Mouse (Mus musculus) lung, postnatal 14 days (tissue): Measurements from ENCODE around the gene Fgd2.
"Not testable (repeated sequence)": the region's sequence is repeated elsewhere in the genome, so short reads cannot be mapped to it uniquely, and the experiment has no call there.

Source experiments
- DNase-seq: peaks from one replicate; pipeline ENCODE4 v3.0.0; 2021

Gene Fgd2

DNA sequence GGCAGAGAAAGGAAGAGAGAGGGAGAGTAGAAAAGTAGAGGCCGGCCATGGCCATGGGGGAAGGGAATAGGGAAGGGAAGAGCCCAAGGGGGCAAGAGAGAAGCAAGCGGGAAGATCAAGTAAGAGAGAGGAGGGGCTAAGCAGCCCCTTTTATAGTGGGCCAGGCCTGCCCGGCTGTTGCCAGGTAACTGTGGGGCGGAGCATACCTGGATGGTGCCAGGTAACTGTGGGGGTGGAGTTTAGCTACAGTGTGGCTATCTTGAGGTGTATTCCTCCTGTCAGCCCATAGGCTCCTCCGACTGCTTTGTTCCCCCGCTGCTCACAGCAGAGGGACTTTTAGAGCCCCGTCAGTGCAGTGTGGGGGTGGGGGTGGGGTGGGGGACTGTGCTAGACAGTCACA lies 8.0 kb downstream of the Fgd2 start:
- peak; percentile 45 for DNase-seq

DNA sequence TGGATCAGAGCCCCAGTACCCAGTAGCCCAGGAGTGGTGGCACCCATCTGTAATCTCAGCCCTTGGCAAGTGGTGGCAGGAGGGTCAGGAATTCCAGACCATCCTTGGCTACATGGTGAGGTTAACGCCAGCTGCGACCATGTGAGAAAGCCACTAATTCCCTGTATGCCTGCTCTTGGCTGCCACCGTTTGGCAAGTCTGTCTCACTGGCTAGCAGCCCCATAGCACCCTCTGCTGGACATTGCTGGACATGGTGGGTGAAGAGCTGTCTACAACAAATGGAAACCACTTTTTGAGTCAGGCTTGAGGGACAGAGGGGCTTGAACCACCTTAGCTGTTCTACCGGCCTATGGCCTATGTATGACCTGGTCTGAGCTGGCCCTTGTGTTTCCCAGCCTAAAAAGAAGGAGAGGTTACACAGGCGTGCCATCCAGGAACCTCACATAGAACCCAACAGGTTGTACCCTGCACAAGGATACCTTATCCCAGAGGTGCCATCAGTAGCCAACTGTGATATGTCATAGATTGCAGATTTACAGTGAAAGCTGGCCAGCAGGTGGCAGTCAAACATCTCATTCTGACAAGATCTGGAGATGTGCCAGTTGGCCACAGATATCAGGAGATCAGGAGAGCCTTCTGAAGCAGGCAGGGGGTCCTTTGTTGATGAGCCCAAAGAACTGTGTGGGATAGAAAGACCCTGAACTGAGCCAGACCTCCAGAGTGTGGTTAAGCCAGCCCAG lies 10.4 kb downstream of the Fgd2 start:
- DNase-seq, result peak; percentile 97

DNA sequence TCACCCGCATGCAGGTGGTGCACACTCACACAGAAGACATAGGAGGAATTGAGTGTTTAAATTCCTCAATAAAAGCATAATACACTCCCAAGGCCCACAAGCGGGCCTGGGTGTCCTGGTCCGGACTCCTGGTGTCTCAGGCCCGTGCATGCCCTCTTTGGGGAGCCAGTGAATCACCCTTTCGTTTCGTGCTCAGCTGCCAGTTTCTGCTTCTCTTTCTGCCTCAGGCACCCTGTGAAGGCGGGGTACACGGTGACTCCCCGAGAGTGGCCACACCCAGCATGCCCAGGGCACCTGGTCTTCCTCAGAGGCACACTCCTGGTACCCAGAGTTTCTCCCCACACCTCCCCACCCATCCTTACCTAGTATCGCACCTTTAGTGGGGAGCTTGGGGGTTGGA lies 15.2 kb downstream of the Fgd2 start:
- DNase-seq, result no peak

DNA sequence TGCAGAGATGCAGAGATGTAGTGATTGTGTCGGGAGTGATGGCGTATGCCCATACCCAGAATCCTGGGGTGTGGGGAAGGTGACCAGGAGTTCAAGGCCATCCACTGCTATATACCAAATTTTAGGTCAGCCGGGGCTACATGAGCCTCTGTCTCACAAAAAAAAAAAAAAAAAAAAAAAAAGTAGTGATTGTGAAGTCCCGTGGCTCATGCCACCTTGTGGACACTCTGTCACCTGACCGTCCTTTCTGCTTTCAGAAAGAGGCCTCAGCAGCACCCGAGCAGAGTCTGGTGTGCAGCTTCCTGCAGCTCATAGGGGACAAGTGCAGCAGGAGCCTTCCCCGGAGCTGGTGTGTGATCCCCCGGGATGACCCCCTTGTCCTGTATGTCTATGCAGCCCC lies 17.3 kb downstream of the Fgd2 start:
- DNase-seq, result no peak

DNA sequence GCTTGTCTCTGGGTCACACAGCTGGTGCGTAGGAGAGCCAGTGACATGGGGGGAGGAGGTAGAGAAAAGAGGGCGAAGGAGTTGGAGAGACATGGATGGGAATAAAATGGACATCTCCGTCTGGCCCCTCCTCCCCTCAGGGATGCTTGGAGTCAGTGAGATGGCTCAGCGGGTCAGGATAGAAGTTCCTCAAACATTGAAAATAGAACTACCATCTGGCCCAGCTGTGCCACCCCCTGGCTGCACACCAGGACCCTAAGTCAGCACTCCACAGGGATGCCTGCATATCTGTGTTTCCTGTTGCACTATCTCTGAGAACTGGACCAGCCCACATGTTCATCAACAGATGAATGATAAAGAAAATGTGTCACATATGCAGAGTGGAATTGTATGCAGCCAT lies 19.5 kb downstream of the Fgd2 start:
- no peak for DNase-seq

DNA sequence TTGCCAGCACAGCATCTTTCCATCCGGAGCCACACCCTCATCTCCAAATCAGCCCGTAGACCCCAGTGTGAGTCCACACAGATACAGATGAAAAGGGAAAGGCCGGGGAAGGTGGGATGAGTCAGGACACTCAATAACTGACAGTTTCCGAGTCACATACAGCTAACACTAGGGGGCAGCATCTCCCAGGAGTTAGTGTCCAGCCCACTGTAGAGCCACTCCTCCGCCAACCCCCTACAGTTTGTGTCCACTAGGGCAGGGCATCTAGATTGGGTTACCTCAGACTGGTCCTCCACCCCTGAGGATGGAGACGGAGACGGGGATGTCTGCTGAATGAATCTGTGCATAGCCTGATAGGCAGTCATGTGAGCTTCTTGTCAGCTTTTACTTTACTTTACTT lies 20.8 kb downstream of the Fgd2 start:
- DNase-seq, result peak; percentile 86

DNA sequence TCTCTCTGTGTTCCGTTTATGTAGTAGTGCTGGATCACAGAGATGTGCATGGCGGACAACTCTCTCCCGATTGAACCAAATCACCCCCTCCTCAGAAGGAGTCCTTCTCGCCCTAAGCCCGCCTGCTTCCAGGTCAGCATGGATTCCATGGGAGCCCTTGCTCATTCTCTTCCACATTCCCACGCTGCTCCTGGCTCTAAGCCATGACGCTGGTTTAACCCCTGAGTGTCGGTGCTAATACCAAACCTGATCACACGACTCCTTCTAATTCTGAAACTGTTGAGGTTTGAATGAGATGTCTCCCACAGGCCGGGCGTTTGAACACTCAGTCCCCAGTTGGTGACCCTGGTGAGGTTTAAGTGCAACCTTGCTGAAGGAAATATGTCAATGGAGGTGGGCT lies 21.7 kb downstream of the Fgd2 start:
- DNase-seq, result no peak

DNA sequence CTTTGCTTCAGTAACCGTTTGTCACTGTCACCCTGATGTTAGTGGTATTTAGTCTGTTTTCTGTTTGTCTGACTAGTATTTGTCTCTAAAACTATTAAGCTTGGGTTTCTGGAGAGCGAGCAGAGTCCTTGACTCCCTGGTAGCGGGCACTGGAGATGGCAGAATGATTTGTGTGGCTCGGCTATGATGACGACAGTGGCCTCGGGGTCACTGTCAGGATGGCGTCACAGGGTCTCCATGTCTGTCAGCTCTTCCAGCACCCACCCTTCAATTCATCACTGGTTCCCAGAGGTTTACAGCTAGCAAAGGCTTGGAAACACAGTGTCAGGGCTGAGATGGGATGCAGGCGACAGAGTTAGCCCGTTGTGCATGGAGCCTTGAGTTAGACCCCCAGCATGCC lies 23.2 kb downstream of the Fgd2 start:
- no peak for DNase-seq

DNA sequence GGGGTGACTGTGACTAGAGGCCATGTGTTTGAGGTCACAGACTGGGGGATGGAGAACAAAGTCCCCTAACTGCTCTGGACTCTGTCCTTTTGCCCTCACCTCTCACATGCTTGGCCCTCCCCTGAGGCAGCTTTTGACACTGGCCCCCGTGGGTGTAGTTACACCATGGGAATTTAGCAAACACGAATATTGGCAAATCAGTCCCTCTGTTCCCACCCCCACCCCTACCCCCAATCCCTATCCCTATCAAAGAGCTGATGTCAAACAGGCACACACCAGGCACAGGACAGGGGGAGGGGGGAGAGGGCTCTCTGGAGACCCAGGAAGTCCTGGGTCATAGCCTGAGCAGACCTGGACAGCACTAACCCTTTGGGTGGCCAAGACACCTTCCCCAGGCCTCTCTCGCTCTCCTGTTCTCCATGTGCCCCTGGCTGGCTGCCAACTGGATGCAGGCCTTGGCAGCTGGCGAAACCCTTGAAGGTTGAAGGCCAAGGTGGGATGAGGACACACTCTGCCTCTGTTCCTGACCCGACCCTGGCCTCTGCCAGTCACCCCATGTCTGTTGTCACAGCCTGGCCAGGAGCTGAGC lies 24.2 kb downstream of the Fgd2 start:
- peak; percentile 59 for DNase-seq

DNA sequence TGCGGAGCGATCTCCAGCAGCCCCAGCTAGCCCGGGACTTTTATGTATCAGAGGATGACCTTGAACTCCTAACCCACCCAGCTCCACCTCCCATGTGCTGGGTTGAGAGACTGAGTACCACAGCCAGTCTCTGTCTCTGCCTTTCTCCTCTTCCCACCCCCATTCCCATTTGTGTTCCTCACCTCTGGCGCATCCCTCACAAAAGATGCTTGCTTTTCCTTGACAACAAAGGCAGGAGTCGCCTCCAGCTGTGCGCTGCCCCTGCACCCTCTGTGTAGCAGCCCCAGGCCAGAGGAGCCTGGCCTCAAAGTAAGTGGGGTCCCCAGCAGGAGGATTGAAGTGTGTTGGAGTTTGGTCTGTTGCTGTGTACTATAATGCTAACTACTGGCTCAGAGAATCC lies 25.0 kb downstream of the Fgd2 start:
- DNase-seq, result no peak

DNA sequence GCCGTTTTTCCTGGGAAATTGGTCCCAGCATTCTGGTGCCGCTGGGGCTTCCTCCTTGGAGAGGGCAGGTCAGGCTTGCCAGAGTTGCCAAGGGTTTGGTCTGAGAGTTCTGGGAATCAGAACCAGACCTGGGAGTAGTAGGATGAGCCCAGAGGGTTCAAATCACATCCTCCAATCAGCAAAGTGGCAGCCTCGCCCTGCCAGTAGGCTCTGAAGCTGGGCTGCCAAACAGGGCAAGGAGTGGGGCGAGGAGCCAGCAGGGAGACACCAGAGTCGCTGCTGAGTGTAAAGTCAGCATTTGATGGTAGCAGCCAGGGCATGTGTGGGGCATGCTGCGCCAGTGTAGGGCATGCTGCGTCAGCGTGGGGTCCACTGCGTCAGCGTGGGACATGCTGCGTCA lies 28.3 kb downstream of the Fgd2 start:
- DNase-seq, result no peak

DNA sequence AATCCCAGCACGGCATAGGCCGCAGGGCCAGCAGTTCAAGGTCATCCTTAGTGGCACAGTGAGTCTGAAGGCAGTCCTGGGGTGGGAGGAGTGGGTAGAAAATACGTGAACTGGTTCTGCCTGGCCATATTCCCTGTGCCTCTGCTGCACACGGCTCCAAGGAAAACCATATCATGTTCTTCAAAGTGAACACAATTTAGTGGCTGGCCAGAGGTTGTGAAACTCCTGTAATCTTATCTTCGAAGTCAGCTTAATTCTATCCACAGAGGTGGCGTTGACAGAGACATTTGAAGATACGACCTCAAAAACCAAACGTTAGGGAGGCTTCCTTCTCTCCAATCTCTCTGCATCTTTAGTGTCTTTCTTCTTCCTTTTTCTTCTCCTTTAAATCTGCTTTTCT lies 30.6 kb downstream of the Fgd2 start:
- DNase-seq, result no peak

DNA sequence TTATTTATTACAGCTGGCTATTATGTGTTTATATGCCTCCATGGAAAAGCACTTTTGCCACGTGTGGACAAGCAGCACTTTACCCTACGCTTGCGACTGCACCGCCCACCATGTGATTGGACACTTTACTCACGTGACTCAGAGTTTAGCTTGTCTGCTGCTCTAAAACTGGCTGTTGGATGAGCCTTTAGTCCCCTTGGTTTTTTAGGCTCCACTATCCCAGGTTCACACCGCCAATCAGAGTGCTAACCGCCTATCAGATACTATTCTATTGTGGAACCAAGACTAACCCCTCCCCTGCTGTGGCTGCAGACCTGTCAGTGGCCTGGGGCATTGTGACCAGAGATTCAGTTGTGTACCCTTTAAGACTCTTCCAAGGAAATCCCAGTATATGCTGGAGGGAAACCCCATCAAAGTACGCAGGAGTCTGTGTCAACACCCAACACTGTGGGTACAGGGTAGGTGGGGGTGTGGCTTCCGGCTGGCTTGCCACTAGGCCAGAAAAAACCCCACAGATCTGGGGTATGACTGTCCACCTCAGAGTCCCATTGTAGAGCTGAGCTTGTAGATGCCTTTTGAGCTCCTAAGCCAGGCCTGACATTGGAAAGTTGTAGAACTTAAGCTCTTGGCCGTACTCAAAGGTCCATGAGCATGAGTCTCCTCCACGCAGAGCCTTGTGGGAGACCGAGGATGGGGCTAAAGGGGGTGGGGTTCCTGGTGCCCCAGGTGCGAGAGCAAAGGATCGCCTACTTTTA lies 32.8 kb downstream of the Fgd2 start:
- peak; percentile 22 for DNase-seq

DNA sequence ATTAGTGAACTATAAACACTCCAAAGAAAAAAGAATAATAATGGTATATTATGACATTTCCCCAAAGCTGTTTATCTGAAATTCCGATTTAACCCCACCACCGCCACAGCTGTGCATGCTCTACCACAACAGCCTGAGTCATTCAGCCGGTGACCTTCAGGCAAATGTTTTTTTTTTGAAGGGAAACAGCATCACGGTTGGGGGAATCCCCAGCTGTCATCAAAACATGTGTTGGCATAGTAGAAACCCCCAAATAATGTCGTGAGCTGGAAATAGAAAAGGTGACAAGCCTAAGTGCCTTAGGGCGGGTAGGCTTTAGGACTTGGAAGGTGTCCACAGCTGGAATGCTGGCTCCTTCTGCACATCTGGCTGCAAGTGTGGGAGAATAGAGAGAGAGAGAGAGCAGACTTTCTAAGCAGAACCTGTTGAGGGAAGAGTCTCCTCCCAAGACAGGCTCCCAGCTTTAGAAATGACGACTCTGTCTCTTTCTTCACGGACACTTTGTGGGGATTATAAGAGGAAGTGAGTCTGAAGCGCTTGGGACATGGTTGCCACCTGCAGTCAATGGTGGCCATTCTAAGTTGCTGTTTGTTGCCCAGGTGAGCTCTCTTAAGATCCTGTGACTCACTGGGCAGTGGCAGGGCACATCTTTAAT lies 33.5 kb downstream of the Fgd2 start:
- DNase-seq, result no peak

DNA sequence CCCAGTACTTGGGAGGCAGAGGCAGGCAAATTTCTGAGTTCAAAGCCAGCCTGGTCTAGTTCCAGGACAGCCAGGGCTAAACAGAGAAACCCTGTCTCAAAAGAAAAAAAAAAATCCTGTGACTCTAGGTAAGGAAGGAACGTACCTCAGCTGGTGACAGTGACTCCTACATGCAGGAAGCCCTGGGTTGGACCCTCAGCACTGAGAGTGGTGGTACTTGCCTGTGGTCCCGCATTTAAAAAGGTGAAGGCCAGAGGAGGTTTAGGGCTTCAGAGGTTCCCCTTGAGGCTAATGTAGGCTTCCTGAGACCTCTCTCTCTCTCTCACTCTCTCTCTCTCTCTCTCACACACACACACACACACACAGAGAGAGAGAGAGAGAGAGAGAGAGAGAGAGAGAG lies 34.0 kb downstream of the Fgd2 start:
- DNase-seq, result not testable (repeated sequence)

DNA sequence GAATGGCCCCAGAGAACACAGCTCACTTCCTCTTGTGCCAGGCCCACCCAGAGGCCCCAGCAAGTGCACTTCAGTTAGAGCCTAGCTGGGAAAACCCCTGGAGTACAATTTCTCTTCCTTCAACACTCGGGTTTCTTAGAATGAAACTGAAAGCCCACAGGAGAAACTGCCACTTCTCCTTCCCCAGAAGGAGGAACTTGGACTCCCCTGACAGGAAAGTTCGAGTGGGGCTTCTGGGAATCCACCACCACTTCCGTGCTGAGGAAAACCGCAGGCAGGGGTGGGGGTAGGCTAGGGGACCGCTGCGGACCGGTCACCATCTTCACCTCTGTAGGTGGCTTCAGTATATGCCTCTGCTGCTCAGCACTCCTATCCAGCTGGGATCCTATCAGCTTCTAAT lies 34.7 kb downstream of the Fgd2 start:
- DNase-seq, result peak; percentile 44

DNA sequence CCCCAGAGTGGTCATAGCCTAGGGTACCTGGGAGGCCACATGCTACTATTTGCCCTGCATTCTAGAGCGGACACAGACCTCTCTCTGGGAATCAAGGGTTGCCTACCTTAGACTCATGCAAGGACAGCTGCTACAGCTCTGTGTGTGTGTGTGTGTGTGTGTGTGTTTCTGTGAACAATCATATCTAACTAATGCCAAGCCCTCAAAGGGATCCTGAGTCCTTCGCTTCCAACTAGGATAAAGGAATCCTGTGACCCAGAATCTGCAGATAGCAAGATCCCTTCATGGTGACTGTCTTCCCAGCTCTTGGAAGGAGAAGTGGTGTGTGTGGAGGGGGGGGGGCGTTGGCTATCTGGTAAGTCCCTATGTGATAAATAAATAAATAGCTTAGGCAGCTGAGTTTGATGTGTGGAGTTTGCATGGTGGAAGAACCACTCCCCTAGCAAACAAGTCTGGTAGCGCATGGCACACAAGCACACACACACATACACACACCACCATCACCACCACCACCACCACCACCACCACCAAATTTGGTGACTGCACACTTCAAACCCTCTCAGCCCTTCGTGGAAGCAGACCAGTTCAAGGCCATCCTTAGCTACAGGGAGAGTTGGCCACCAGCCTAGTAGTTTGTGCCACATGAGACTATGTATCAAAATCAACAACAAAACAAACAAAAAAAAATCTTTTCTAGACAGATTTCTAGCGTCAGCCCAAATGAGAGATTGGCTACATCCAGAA lies 35.5 kb downstream of the Fgd2 start:
- no peak for DNase-seq

DNA sequence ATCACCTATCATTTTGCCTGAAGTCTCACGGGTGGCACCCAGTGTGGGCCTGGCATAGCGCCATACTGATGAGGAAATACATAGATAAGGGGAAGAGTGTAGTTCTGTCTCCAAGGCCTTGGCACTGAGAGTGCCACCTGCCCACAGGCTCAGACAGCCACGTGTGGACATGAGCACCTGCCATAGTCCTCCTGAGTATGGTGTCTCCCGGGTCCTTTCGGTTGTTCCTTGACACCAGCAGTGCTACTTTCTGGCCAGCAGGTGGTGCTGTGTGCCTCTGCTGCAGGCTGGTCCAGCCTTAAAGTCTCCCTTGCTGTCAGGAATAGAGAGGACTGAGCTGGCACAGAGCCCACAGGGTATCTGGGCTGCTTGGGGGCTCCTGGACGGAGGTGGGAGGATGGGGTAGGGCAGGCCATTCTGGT lies 36.1 kb downstream of the Fgd2 start:
- peak; percentile 87 for DNase-seq

DNA sequence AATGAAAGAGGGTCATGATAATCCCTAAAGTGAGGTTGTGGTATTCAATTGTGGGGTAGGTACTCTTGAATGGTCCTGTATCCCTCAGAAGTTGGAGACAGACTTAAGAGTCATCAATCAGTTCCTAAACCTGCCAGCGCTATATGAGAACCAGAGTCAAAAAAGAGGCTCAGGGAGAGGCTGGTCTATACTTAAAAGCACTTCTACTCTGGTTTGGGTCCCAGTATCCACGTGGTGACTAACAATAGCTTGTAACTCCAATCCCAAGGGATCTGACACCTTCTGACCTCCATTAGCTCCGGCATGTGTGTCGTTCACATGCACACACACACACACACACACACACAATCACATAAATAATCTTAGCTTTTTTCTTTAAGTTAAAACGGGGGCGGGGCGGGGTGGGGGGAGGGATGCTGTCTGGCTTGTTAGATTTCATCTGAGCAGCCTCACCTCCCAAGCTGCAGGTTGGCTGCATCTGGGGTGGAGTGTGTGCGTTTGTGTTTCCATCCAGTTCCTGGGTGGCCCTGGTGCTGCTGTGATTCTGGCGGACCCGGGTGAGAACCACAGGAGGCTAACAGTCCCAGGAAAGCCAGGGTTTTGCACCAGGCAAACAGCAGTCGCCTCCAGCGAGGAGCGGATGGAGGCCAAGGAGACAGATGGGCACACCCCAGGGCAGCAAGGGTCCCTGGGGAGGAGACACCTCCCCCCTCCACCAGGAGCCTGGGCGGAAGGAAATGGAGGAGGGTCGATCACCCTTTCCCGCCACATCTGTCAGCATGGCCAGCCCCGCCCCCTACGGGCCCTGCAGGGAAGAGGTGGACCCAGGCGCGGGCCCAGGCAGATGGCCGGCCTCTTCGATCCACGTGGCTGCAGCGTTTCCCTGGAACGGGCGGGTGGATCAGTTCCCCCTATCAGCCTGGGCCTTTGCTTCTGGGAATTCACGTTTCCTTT lies 37.0 kb downstream of the Fgd2 start:
- peak; percentile 82 for DNase-seq

DNA sequence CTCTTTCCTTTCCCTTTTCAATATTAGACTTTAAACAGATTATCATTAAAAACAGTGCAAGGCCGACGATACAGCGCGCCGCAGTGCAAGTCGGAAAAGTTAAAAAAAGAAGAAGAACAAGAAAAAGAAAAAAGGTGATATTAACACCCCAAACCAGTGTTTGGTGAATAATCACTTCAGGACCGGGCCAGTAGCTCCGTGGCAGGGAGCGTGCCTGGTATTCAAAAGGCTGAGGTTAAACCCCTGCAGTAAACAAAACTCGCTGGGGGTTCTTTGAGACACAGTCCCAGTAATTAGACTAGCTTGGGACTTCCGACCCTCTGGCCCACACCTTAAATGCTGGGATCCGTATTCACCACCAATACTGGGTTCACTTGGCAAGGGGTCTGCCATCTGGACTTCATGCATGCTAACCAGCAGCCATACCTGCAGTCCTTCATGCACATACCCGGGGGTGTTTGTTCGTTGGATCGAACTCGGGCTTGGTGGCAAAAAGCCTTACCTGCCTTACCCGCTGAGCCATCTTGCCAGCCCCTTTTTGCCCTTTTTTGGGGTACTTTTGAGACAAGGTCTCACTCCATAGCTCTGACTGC lies 37.8 kb downstream of the Fgd2 start:
- DNase-seq, result no peak

DNA sequence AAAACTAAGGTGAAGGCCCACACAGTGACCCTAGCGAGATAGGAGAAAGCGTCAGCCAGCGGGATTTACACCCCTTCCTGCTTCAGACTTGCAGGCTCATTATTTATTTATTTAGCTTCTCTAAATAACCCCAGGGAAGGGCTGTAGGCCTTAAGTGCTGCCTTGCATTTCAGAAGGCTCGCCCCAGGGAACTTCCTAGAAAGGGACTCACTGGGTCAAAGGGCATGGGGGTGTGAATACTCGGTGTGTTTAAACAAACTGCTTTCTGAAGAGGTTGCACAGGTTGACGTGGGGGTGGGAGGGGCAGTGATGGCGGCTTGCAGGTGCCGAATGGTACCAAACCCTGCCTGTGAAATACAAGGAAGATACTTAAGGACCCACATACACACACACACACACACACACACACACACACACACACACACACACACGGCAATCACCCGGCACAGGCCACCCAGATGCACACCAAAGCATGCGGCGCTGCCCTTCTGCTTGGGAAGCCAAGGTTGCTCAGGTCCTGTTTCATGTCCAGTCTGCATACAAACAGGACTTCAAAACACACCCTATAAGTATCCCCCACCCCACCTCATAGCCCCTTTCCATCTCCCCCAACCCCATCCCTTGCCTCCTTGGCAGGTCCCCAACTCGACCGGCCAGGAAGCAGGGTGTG lies 38.7 kb downstream of the Fgd2 start:
- peak; percentile 14 for DNase-seq
